Mouse (Mus musculus) bone marrow, adult 2 months (tissue): ENCODE results near the gene Cnn2.

ENCODE experiments used
- CTCF ChIP-seq: fragments of 200-500 bp; IDR thresholded peaks from 2 replicates; pipeline ENCODE4 v1.5.1; 2011; ENCODE audit warnings: low read length, control low read depth; ENCODE audit not compliant: control insufficient read depth, insufficient read depth
- POLR2A ChIP-seq: fragments of 200-500 bp; IDR thresholded peaks from 2 replicates; pipeline ENCODE4 v1.6.1; 2011; ENCODE audit warnings: low read depth, mild to moderate bottlenecking, control low read depth, low read length, borderline replicate concordance; ENCODE audit not compliant: control insufficient read depth

- TF ChIP-seq CTCF (no peak), POLR2A (no peak)
These were observed 29.0 kb downstream of the Cnn2 start for GRCm38 (mm10) chr10:80017361-80017760.
